Mouse (Mus musculus) heart, adult 2 months (tissue): ENCODE measurements around the gene Meis2. TPM values are rescaled to one million over a fixed set of nuclear protein-coding genes. Genes with fewer than 3 reads are reported as not detected.

Experiments
- DNase-seq, 2 experiments: peaks; one replicate each; pipeline ENCODE4 v3.0.0; 2021
- H3K27ac ChIP-seq: fragments of 200-600 bp; 2 replicates; pipeline ENCODE4 v1.8.1; 2022
- H3K27me3 ChIP-seq: fragments of 200-500 bp; 2 replicates; pipeline ENCODE4 v1.6.1; 2012; ENCODE audit warnings: mild to moderate bottlenecking, low read length, inconsistent platforms, mixed read lengths; ENCODE audit not compliant: control insufficient read depth, insufficient read depth
- H3K36me3 ChIP-seq: fragments of 200-500 bp; 2 replicates; pipeline ENCODE4 v1.6.1; 2012; ENCODE audit warnings: low read length, inconsistent platforms; ENCODE audit not compliant: control insufficient read depth, insufficient read depth
- H3K4me1 ChIP-seq: fragments of 200-500 bp; 2 replicates; pipeline ENCODE4 v1.6.1; 2011; ENCODE audit warnings: low read length; ENCODE audit not compliant: control insufficient read depth, insufficient read depth
- H3K4me3 ChIP-seq: fragments of 200-600 bp; 2 replicates; pipeline ENCODE4 v1.8.1; 2022
- H3K79me2 ChIP-seq: fragments of 200-500 bp; replicated peaks from 2 replicates; pipeline ENCODE4 v1.6.1; 2012; ENCODE audit warnings: mild to moderate bottlenecking, inconsistent platforms, low read length, moderate library complexity, mixed read lengths; ENCODE audit not compliant: control insufficient read depth, insufficient read depth
- H3K9ac ChIP-seq: fragments of 200-500 bp; 2 replicates; pipeline ENCODE4 v1.6.1; 2012; ENCODE audit warnings: low read depth, mild to moderate bottlenecking, control low read depth, inconsistent platforms, low read length, mixed read lengths
- CTCF ChIP-seq: fragments of 200-600 bp; IDR thresholded peaks from 2 replicates; pipeline ENCODE4 v1.8.1; 2022; ENCODE audit warnings: antibody characterized with exemption, mild to moderate bottlenecking, moderate library complexity
- EP300 ChIP-seq: fragments of 200-500 bp; IDR thresholded peaks from 2 replicates; pipeline ENCODE4 v1.6.1; 2011; ENCODE audit warnings: low read depth, low read length, control low read depth; ENCODE audit not compliant: insufficient read depth
- POLR2A ChIP-seq: fragments of 200-500 bp; IDR thresholded peaks from 2 replicates; pipeline ENCODE4 v1.6.1; 2011; ENCODE audit warnings: mild to moderate bottlenecking, low read depth, low read length, control low read depth; ENCODE audit not compliant: insufficient read depth
- WGBS: fragments of 180-500 bp; shearing (Covaris S2); methylation state at CpG from one replicate; pipeline ENCODE4 v1.1.7; 2018; 5-methylcytosine and 5-hydroxymethylcytosine counted together
- intact Hi-C: fragments of 180-260 bp; cut with DNase I; formaldehyde crosslinking; loops from one replicate; pipeline ENCODE4 v1.15.1; 2025
- polyA plus RNA-seq: library from polyadenylated mRNA; depleted of rRNA; stranded (reverse); fragments of >200 nt; gene quantifications from 2 replicates; pipeline ENCODE4 v1.2.3, GENCODE M21; 2012
- total RNA-seq, 2 experiments: library from RNA; stranded (reverse); gene quantifications; 2 replicates each; pipeline ENCODE4 v1.2.3; 2021

Gene Meis2
- total and polyA plus RNA-seq, 3 experiments = 16.9 to 30.4 (median 24.9) TPM

DNA sequence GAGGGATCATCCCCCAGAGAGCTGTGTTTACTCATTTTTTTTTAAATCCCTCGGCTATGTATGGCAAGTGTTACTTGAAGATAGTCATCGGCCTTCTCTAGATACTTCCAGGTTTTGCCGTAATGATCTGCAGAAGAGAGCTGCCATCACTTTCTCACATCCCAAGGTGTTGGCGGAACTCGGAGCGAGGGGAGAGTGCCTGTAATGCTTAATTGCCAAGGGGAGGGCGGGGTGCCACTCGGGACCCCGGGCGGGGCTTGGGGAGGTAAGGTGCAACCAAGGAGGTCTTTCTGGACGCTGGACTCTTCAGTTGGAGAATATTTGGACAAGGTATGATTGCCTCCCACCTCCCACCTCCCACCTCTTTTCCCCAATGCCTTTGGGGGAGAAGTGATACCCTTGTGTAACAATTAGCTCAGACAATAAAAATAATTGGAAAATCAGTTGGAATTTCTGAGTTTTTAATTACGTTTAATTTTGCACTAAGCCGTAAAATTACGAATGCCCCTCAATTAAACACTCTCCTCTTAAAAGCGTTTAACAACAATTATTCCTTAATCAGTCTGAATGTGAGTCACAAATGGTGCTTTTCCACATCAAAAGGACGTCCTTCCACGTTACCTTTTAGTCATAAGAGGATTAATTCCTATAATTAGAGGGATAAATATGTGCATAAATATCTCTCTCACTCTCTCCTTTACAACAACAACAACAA lies 9.2 kb upstream of the Meis2 start:
- Histone ChIP-seq H3K4me3 (peak overlapping the region; percentile 63; the same call in 1 of the 2 replicates), H3K27me3 (no peaks in the 10 kb centered on the region), H3K79me2 (no peaks in the 10 kb centered on the region), H3K4me1 (peaks cover 1% of the 10 kb centered on the region; the same call in 1 of the 2 replicates), H3K9ac (no peak overlapping the region), H3K36me3 (no peaks in the 10 kb centered on the region), H3K27ac (no peak overlapping the region)
- no peak for DNase-seq
- intact Hi-C loops = loop anchor here (10.0 kb wide), 3 partner anchors 490 to 1220 kb away; partner anchors contain the start of gene BC052040
- TF ChIP-seq POLR2A = no peak
- TF ChIP-seq CTCF = no peak
- 68% methylated on average over 17 of the region's 17 CpGs for WGBS

DNA sequence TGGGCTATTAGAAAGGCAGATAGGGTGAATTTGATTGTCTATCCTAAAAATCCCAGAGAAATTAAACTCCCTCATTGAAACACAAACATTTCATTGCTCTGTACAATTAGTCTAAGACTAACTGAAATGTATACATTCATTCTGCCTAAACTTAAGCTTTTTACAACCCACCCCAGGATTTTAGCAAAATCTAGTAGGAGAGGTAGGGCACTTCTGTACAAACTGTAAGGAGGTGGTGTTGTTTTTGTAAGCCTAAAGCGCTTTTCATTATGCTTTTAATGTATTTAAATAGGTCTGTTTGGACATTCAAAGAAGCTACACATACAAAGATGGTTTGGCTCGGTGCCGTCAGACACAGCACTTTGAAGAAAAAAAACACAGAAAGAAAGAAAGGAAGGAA lies 8.4 kb upstream of the Meis2 start:
- Histone ChIP-seq H3K79me2 (no peaks in the 10 kb centered on the region), H3K36me3 (no peaks in the 10 kb centered on the region), H3K9ac (no peak overlapping the region), H3K4me1 (peaks cover 1% of the 10 kb centered on the region; the same call in 1 of the 2 replicates), H3K4me3 (no peak overlapping the region), H3K27me3 (no peaks in the 10 kb centered on the region), H3K27ac (no peak overlapping the region)
- WGBS = 84% methylated on average over 3 of the region's 3 CpGs
- intact Hi-C loops = loop anchor here (10.0 kb wide), 3 partner anchors 489 to 1219 kb away; partner anchors contain the start of gene BC052040
- no peak for TF ChIP-seq POLR2A
- TF ChIP-seq EP300 = no peak
- no peak for DNase-seq

DNA sequence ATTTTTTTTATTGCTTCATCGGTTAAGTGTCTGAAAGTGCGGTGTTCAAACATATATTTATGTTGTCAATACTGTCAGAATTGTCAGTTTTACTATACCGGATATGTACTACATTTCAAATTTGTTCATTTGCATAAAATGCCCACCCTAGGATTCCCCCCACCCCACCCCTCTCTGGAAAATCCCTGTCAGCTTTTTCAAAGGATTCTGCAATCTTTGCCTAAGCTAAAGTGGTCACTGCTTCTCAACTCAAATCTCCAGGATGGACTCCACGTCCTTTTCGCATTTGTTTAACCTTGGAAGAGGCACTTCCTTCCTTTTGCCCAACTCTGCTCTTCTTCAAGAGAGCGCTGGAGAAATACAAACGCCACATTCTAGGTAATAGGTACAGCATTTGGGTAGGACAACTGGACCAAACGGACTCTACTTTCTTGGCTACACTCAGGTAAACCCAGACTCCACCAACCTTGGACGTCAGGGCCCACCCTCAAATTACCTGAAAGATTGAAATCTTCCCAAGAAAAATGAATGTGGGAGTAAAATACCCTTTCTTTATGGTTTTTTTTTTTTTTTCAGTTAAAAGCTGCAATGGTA lies 7.8 kb upstream of the Meis2 start:
- Histone ChIP-seq H3K36me3 (no peaks in the 10 kb centered on the region), H3K4me1 (peaks cover 1% of the 10 kb centered on the region; the same call in 1 of the 2 replicates), H3K79me2 (no peaks in the 10 kb centered on the region), H3K27ac (no peak overlapping the region), H3K27me3 (no peaks in the 10 kb centered on the region), H3K4me3 (no peak overlapping the region), H3K9ac (no peak overlapping the region)
- 73% methylated on average over 9 of the region's 9 CpGs for WGBS
- DNase-seq = no peak
- TF ChIP-seq POLR2A (no peak), EP300 (no peak), CTCF (no peak)
- intact Hi-C loops = loop anchor here (10.0 kb wide), 3 partner anchors 489 to 1219 kb away; partner anchors contain the start of gene BC052040

DNA sequence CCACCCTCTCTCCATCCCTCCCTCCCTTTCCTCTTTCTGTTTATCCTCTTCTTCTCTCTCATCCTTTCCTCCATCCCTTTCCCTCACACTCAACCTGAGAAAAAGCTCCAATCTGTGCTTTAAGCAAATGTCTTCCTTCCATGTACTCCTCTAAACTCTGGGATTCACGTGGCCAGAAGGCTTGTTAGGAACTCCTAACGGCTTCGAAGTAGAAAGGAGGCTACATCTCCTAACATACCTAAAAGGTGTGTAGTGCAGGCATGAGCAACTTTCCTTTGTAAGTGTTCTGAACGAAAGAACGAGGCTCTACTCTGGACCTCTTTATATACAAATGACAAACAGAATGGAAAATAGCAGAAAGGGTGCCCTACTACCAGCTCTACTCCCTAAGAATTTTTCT lies 7.1 kb upstream of the Meis2 start:
- Histone ChIP-seq H3K9ac (no peak overlapping the region), H3K4me3 (no peak overlapping the region)
- TF ChIP-seq EP300 (no peak), POLR2A (no peak), CTCF (no peak)

DNA sequence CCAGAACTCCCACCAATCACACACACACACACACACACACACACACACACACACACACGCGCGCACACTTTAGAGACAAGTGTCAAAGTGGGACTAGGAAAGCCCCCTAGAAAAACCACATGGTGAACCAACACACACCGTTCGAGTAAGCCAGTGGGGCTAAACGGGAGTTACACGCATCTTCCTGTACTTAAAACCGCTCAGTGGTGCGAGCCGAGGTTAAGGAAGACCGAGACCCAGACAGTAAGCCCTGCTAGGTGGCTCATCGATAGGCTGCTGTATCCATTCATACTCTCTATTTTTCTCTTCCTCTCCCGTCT lies 6.6 kb upstream of the Meis2 start:
- WGBS = 28% methylated on average over 13 of the region's 13 CpGs
- no peak for DNase-seq

More for the DNA sequence above, 7.1 kb upstream of the Meis2 start:
- DNase-seq = no peak
- intact Hi-C loops = loop anchor here (10.0 kb wide), 3 partner anchors 488 to 1218 kb away; partner anchors contain the start of gene BC052040
- Histone ChIP-seq H3K4me1 (peaks cover 1% of the 10 kb centered on the region; the same call in 1 of the 2 replicates), H3K27ac (no peak overlapping the region), H3K36me3 (no peaks in the 10 kb centered on the region), H3K27me3 (no peaks in the 10 kb centered on the region), H3K79me2 (no peaks in the 10 kb centered on the region)
- WGBS = 59% methylated on average over 5 of the region's 5 CpGs

More for the DNA sequence above, 6.6 kb upstream of the Meis2 start:
- H3K4me1 ChIP-seq = peaks cover 1% of the 10 kb centered on the region; the same call in 1 of the 2 replicates
- intact Hi-C loops = loop anchor here (10.0 kb wide), 3 partner anchors 487 to 1217 kb away; partner anchors contain the start of gene BC052040
- no peaks in the 10 kb centered on the region for H3K79me2 ChIP-seq
- no peaks in the 10 kb centered on the region for H3K27me3 ChIP-seq
- no peak overlapping the region for H3K9ac ChIP-seq
- H3K4me3 ChIP-seq = no peak overlapping the region
- H3K36me3 ChIP-seq = no peaks in the 10 kb centered on the region
- TF ChIP-seq EP300 = no peak
- TF ChIP-seq POLR2A = no peak
- TF ChIP-seq CTCF = no peak
- no peak overlapping the region for H3K27ac ChIP-seq
